Mouse (Mus musculus) brain, embryonic 14.5 days (tissue): Measurements from ENCODE around the gene Tmem131. TPM values are rescaled to one million over a fixed set of nuclear protein-coding genes. Genes with fewer than 3 reads are reported as not detected.
"Not testable (repeated sequence)": the region's sequence is repeated elsewhere in the genome, so short reads cannot be mapped to it uniquely, and the experiment has no call there.

Experiments used
- DNase-seq: peaks from one replicate; pipeline ENCODE4 v3.0.0-alpha.2; 2011; ENCODE audit warnings: low read depth
- CTCF ChIP-seq: fragments of 200-500 bp; IDR thresholded peaks from 2 replicates; pipeline ENCODE4 v1.5.1; 2012; ENCODE audit warnings: inconsistent platforms, mild to moderate bottlenecking, moderate library complexity, borderline replicate concordance; ENCODE audit not compliant: insufficient read depth, insufficient read length; ENCODE audit errors: extremely low read depth
- POLR2A ChIP-seq: fragments of 200-500 bp; IDR thresholded peaks from 2 replicates; pipeline ENCODE4 v1.6.1; 2012; ENCODE audit warnings: mild to moderate bottlenecking, inconsistent platforms, borderline replicate concordance; ENCODE audit not compliant: poor library complexity, insufficient read depth, insufficient read length, severe bottlenecking; ENCODE audit errors: extremely low read depth
- polyA plus RNA-seq: library from polyadenylated mRNA; depleted of rRNA; stranded (reverse); fragments of >200 nt; gene quantifications from 2 replicates; pipeline ENCODE4 v1.2.3, GENCODE M21; 2012

Tmem131 gene
- polyA plus RNA-seq, 1 experiment, result 48.1 TPM

- TF ChIP-seq CTCF, result no peak
- no peak for TF ChIP-seq POLR2A
- no peak for DNase-seq
Measured at GRCm38 (mm10) chr1:36839858-36840257, 103.6 kb downstream of the Tmem131 start.

- DNase-seq, result peak; percentile 31
- TF ChIP-seq CTCF, result no peak
- TF ChIP-seq POLR2A, result no peak
Measured at GRCm38 (mm10) chr1:36836274-36836954, 107.1 kb downstream of the Tmem131 start.

GRCm38 (mm10) chr1:36835593-36835992 is 107.9 kb downstream of the Tmem131 start:
- DNase-seq, result no peak
- TF ChIP-seq CTCF (no peak), POLR2A (no peak)

DNA sequence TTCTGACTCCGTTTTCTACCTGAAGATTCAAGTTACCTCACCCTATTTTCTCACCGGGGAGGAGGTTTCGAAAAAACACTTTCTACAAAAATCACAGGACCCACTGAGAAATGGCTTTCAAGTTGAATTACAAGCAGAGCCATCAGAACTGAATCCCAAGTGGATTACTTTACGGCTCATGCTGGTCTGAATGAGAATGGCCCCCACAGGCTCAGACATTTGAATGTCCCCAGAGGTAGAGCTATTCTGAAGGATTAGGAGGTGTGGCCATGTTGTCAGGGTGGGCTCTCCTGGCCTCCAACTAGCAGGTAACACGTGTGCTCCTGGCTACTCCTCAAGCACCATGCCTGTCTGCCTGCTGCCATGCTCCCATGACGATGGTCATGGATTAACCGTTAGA is 109.4 kb downstream of the Tmem131 start:
- DNase-seq, result no peak
- TF ChIP-seq CTCF (no peak), POLR2A (no peak)

DNA sequence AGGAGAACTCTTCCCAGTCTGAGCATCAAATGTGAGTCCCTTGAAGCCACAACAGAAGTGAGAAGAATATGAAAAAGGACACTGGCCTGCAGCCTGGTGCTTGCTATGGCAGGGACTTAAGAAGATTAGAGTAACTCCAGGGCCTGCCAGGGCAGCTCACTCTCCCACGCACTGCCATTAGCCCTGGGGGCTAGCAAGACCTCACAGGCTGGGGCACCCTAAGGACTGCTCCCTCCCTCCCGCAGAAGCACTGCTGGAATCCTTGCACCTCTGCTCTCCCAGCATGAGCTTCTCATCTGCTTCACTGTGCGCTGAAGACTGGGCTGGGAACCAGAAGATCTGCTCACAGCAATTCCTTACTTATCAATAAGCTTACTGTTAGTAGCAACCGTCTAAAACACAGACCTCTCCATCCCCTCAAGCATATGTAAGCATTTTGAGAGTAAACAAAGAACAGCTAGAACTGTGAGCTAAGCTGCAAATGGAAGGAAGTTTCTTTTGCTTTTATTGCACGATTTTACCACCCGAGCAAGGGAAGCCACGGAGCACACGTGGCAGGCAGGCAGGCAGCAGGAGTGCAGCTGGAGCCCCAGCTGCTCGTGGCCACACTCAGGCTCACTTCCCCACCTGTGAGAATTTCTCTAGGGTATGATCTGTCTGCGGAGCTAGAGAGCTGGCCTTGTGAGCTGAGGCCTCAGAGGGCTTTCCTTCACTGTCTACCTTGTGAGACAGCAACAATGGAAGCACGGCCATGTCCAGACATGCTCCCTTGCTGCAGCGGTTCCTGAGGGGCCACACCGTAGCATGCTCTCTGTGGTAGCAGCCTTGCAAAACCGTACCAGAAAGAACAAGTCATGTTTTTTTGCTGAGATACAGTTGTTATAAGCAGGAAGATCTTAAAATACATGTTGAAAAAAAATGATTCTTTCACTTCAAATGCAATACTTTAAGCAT is 112.3 kb downstream of the Tmem131 start:
- DNase-seq, result peak; percentile 23

DNA sequence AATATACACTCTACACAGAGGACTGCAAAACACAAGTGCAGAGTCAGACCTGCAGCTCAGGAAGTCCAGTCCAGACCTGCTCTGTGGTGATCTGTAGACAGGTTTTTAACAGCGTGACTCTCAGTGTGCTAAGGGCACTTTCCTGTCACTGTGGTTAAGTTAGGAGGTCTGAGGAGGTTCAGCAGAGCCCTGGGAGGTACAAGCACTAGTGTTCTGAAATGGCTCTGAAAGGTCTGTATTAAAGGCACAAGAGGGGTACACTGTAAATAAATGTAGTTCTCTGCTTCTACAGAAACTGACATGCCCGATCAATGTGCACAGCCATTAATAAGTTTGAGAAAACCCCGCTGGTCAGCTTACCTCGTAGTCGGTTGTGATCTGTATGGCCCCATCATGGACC is 119.1 kb downstream of the Tmem131 start:
- TF ChIP-seq CTCF (no peak), POLR2A (no peak)

More for the DNA sequence above, 112.3 kb downstream of the Tmem131 start:
- no peak for TF ChIP-seq CTCF
- TF ChIP-seq POLR2A, result no peak

GRCm38 (mm10) chr1:36821918-36822317 is 121.5 kb downstream of the Tmem131 start:
- DNase-seq, result not testable (repeated sequence)

More for the DNA sequence above, 119.1 kb downstream of the Tmem131 start:
- no peak for DNase-seq

- TF ChIP-seq CTCF, result no peak
- no peak for TF ChIP-seq POLR2A
- no peak for DNase-seq
Measured at GRCm38 (mm10) chr1:36815166-36815565, 128.3 kb downstream of the Tmem131 start.

- TF ChIP-seq CTCF (no peak), POLR2A (no peak)
- DNase-seq, result no peak
Measured at GRCm38 (mm10) chr1:36814271-36814903, 129.1 kb downstream of the Tmem131 start.

DNA sequence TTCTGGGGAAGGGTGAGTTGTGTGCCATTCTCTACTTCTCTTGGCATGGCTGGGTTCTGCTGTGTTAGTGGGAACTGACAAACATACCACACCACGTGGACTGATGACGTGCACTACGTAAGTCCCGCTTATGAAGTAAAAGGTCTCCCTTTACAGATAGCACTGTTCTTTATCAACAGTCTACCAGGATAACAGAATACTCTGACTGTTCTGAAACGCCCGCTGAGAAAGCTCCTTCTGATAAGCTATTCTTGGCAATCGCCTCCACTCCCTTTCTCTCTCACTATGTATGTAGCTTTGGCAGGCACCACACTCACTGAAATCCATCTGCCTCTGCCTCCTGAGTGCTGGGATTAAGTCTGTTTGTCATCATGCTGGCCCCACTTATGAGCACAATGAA is 130.1 kb downstream of the Tmem131 start:
- DNase-seq, result peak; percentile 69
- TF ChIP-seq CTCF (no peak), POLR2A (no peak)

GRCm38 (mm10) chr1:36811806-36812205 is 131.7 kb downstream of the Tmem131 start:
- TF ChIP-seq CTCF (no peak), POLR2A (no peak)
- no peak for DNase-seq
